Mouse (Mus musculus): ENCODE measurements around the gene N4bp2. TPM values are rescaled to one million over a fixed set of nuclear protein-coding genes. Genes with fewer than 3 reads are reported as not detected.
"Not testable (repeated sequence)": the region's sequence is repeated elsewhere in the genome, so short reads cannot be mapped to it uniquely, and the experiment has no call there.

N4bp2 gene
- polyA plus RNA-seq, 1 experiment from 2014 or later = 22.4 TPM

DNA sequence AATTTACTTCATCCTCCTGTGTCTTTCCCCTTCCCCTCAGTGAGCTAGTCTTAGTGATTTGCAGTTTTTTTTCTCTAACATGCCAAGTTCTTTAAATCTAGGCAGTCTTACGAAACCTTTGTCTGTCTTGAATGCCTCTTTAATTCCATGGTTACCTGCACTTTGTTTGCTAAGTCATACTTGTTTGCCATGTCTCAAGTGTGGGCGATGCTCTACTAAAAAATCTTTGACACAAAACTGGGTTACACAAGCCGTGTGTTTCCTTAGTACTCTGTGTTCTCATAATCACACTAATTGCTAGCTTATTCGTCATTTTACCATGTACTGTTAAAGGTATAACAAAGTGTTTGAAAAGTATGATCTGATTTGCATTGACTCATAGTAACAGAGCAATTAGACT lies 7.2 kb downstream of the N4bp2 start:
- no peak for DNase-seq (ENCODE audit: low spot score)
- 74% methylated on average over 4 of the region's 4 CpGs for WGBS
- Histone ChIP-seq H3K9me3 (replicated peaks; ENCODE audit: control insufficient read depth, low read length) (no peaks in the 10 kb centered on the region), H3K4me2 (ENCODE audit: low read length) (no peak overlapping the region), H3K9ac (ENCODE audit: low read length) (no peak overlapping the region), H3K4me1 (ENCODE audit: control insufficient read depth, insufficient read depth, low read length) (peaks cover 2% of the 10 kb centered on the region; the same call in 1 of the 2 replicates), H3K36me3 (ENCODE audit: control insufficient read depth, insufficient read depth, low read length) (peaks cover 5% of the 10 kb centered on the region; the same call in 1 of the 2 replicates), H3K27ac (ENCODE audit: low read depth, low read length) (no peak overlapping the region), H3K27me3 (replicated peaks; ENCODE audit: control insufficient read depth, insufficient read depth, low read length) (no peaks in the 10 kb centered on the region), H3K4me3 (ENCODE audit: low read depth, low read length) (no peak overlapping the region)
- ATAC-seq = no peak

DNA sequence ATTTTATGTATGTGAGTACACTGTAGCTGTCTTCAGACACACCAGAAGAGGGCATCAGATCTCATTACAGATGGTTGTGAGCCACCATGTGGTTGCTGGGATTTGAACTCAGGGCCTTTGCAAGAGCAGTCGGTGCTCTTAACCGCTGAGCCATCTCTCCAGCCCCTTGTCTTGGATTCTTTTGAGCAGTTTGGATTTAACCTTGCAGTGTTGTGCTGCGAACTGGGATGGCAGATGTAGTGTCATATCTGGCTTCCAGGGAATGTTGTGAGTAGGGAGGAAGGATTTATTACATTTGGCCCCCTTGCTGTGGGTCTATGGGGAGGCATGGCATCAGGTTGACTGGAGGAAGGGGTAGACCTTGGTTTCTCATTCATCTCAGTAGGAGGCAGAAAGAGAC lies 10.6 kb downstream of the N4bp2 start:
- H3K27me3 ChIP-seq (replicated peaks; ENCODE audit: control insufficient read depth, insufficient read depth, low read length); H3K9me3 ChIP-seq (replicated peaks; ENCODE audit: control insufficient read depth, low read length); DNase-seq (ENCODE audit: low spot score); H3K4me1 ChIP-seq (ENCODE audit: control insufficient read depth, insufficient read depth, low read length); H3K4me3 ChIP-seq (ENCODE audit: low read depth, low read length); ATAC-seq; H3K27ac ChIP-seq (ENCODE audit: low read depth, low read length); H3K4me2 ChIP-seq (ENCODE audit: low read length); H3K9ac ChIP-seq (ENCODE audit: low read length): not testable (repeated sequence)
- H3K36me3 ChIP-seq (ENCODE audit: control insufficient read depth, insufficient read depth, low read length) = peaks cover 28% of the 10 kb centered on the region
- 97% methylated on average over 3 of the region's 3 CpGs for WGBS

DNA sequence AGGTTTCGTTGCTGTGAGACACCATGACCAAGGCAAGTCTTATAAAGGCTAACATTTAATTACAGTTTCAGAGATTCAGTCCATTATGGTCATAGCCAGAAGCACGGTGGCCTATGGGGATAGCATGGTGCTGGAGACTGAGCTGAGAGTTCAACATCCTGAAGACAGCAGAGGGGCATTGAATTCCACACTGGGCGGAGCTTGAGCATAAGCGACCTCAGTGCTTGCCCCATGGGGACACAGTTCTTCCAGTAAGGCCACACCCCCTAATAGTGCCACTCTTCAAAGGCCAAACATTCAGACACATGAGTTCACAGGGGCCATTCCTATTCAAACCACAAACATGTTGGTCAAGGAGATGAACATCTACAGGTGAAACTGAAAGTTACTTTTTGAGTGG lies 12.8 kb downstream of the N4bp2 start:
- DNase-seq (ENCODE audit: low spot score) = no peak
- H3K27ac ChIP-seq (ENCODE audit: low read depth, low read length) = no peak overlapping the region
- no peak for ATAC-seq
- H3K9ac ChIP-seq (ENCODE audit: low read length) = no peak overlapping the region
- H3K4me2 ChIP-seq (ENCODE audit: low read length) = no peak overlapping the region
- peaks cover 3% of the 10 kb centered on the region; the same call in 1 of the 2 replicates for H3K4me1 ChIP-seq (ENCODE audit: control insufficient read depth, insufficient read depth, low read length)
- no peaks in the 10 kb centered on the region for H3K9me3 ChIP-seq (replicated peaks; ENCODE audit: control insufficient read depth, low read length)
- peaks cover 31% of the 10 kb centered on the region for H3K36me3 ChIP-seq (ENCODE audit: control insufficient read depth, insufficient read depth, low read length)
- 89% methylated on average over 4 of the region's 4 CpGs for WGBS
- no peaks in the 10 kb centered on the region for H3K27me3 ChIP-seq (replicated peaks; ENCODE audit: control insufficient read depth, insufficient read depth, low read length)
- H3K4me3 ChIP-seq (ENCODE audit: low read depth, low read length) = no peak overlapping the region

GRCm38 (mm10) chr5:65776907-65777306 lies 13.6 kb downstream of the N4bp2 start:
- no peak overlapping the region for H3K9ac ChIP-seq (ENCODE audit: low read length)
- H3K4me1 ChIP-seq (ENCODE audit: control insufficient read depth, insufficient read depth, low read length) = peaks cover 3% of the 10 kb centered on the region; the same call in 1 of the 2 replicates
- 94% methylated on average over 3 of the region's 3 CpGs for WGBS
- H3K9me3 ChIP-seq (replicated peaks; ENCODE audit: control insufficient read depth, low read length) = no peaks in the 10 kb centered on the region
- H3K4me3 ChIP-seq (ENCODE audit: low read depth, low read length) = no peak overlapping the region
- DNase-seq (ENCODE audit: low spot score) = no peak
- H3K27ac ChIP-seq (ENCODE audit: low read depth, low read length) = no peak overlapping the region
- H3K27me3 ChIP-seq (replicated peaks; ENCODE audit: control insufficient read depth, insufficient read depth, low read length) = no peaks in the 10 kb centered on the region
- no peak for ATAC-seq
- no peak overlapping the region for H3K4me2 ChIP-seq (ENCODE audit: low read length)
- H3K36me3 ChIP-seq (ENCODE audit: control insufficient read depth, insufficient read depth, low read length) = peaks cover 37% of the 10 kb centered on the region

GRCm38 (mm10) chr5:65778986-65779385 lies 15.7 kb downstream of the N4bp2 start:
- H3K4me3 ChIP-seq (ENCODE audit: low read depth, low read length); H3K9me3 ChIP-seq (replicated peaks; ENCODE audit: control insufficient read depth, low read length); H3K4me1 ChIP-seq (ENCODE audit: control insufficient read depth, insufficient read depth, low read length); ATAC-seq; H3K27ac ChIP-seq (ENCODE audit: low read depth, low read length); H3K9ac ChIP-seq (ENCODE audit: low read length); H3K4me2 ChIP-seq (ENCODE audit: low read length); H3K27me3 ChIP-seq (replicated peaks; ENCODE audit: control insufficient read depth, insufficient read depth, low read length); DNase-seq (ENCODE audit: low spot score): not testable (repeated sequence)
- 89% methylated on average over 4 of the region's 4 CpGs for WGBS
- peaks cover 41% of the 10 kb centered on the region for H3K36me3 ChIP-seq (ENCODE audit: control insufficient read depth, insufficient read depth, low read length)

DNA sequence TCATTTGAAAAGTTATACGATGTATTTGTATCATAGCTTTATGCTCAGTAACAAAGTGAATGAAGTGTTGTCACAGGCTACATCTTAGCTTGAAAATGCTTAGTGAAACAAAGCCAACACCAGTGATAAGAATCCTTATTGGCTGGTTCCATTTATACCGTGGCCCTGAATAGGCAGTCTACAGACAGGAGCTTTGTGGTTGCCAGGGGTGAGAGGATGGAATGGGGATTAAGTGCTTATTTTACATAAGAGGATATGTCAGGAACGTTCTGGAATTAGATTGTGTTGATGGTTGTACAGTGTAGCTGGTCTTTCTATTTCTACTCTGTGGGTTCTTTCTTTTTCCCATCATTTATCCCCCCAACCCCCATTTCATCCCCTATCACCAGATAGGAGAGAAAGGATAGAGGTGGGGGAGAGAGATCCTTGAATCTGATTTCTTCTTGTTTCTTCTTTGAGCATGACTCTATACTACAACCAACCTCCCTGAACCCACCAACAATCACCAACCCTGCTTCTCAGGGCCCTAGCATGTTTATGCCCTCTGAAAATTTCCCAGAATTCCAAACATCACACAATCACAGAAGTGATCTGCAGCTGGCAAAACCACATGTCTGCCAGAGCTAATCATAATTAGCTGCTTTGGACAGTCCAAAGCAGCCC lies 16.2 kb downstream of the N4bp2 start:
- Histone ChIP-seq H3K4me1 (ENCODE audit: control insufficient read depth, insufficient read depth, low read length) (peaks cover 3% of the 10 kb centered on the region; the same call in 1 of the 2 replicates), H3K4me3 (ENCODE audit: low read depth, low read length) (no peak overlapping the region), H3K36me3 (ENCODE audit: control insufficient read depth, insufficient read depth, low read length) (peaks cover 43% of the 10 kb centered on the region), H3K4me2 (ENCODE audit: low read length) (no peak overlapping the region), H3K27ac (ENCODE audit: low read depth, low read length) (0 out of 2 replicates have a peak overlapping the region, but pooled peaks have one; percentile 16), H3K9ac (ENCODE audit: low read length) (no peak overlapping the region), H3K27me3 (replicated peaks; ENCODE audit: control insufficient read depth, insufficient read depth, low read length) (no peaks in the 10 kb centered on the region), H3K9me3 (replicated peaks; ENCODE audit: control insufficient read depth, low read length) (no peaks in the 10 kb centered on the region)
- WGBS = 18% methylated on average over 3 of the region's 3 CpGs
- DNase-seq (ENCODE audit: low spot score) (peak; percentile 40), ATAC-seq (peak; percentile 48; the same call in 1 of the 2 replicates)

- Histone ChIP-seq H3K9me3 (replicated peaks; ENCODE audit: control insufficient read depth, low read length) (no peaks in the 10 kb centered on the region), H3K27me3 (replicated peaks; ENCODE audit: control insufficient read depth, insufficient read depth, low read length) (no peaks in the 10 kb centered on the region), H3K27ac (ENCODE audit: low read depth, low read length) (no peak overlapping the region), H3K36me3 (ENCODE audit: control insufficient read depth, insufficient read depth, low read length) (peaks cover 35% of the 10 kb centered on the region), H3K4me1 (ENCODE audit: control insufficient read depth, insufficient read depth, low read length) (peaks cover 3% of the 10 kb centered on the region; the same call in 1 of the 2 replicates), H3K4me2 (ENCODE audit: low read length) (no peak overlapping the region), H3K9ac (ENCODE audit: low read length) (no peak overlapping the region), H3K4me3 (ENCODE audit: low read depth, low read length) (no peak overlapping the region)
- DNase-seq (ENCODE audit: low spot score) = no peak
- 89% methylated on average over 5 of the region's 5 CpGs for WGBS
- no peak for ATAC-seq
Measured at GRCm38 (mm10) chr5:65781147-65781715, 17.9 kb downstream of the N4bp2 start.

GRCm38 (mm10) chr5:65781769-65782715 lies 18.7 kb downstream of the N4bp2 start:
- no peak overlapping the region for H3K27ac ChIP-seq (ENCODE audit: low read depth, low read length)
- ATAC-seq = no peak
- peaks cover 3% of the 10 kb centered on the region; the same call in 1 of the 2 replicates for H3K4me1 ChIP-seq (ENCODE audit: control insufficient read depth, insufficient read depth, low read length)
- no peaks in the 10 kb centered on the region for H3K27me3 ChIP-seq (replicated peaks; ENCODE audit: control insufficient read depth, insufficient read depth, low read length)
- no peak overlapping the region for H3K4me3 ChIP-seq (ENCODE audit: low read depth, low read length)
- no peak overlapping the region for H3K4me2 ChIP-seq (ENCODE audit: low read length)
- H3K9me3 ChIP-seq (replicated peaks; ENCODE audit: control insufficient read depth, low read length) = no peaks in the 10 kb centered on the region
- H3K36me3 ChIP-seq (ENCODE audit: control insufficient read depth, insufficient read depth, low read length) = peaks cover 30% of the 10 kb centered on the region
- 89% methylated on average over 13 of the region's 13 CpGs for WGBS
- no peak overlapping the region for H3K9ac ChIP-seq (ENCODE audit: low read length)
- DNase-seq (ENCODE audit: low spot score) = no peak
